Mouse (Mus musculus): ENCODE results near the gene Smoc1.

Gene Smoc1

GRCm38 (mm10) chr12:81074941-81075340 lies 48.3 kb downstream of the Smoc1 start:
- intact Hi-C loops (cut with DNase I): no loop called here

- intact Hi-C loops (cut with DNase I): no loop called here
Observed at GRCm38 (mm10) chr12:81077953-81078646, 51.5 kb downstream of the Smoc1 start.

GRCm38 (mm10) chr12:81080345-81080744 lies 53.7 kb downstream of the Smoc1 start:
- intact Hi-C loops (cut with DNase I): no loop called here

- intact Hi-C loops (cut with DNase I): no loop called here
Observed at GRCm38 (mm10) chr12:81081031-81081430, 54.4 kb downstream of the Smoc1 start.

- intact Hi-C loops (cut with DNase I): no loop called here
Observed at GRCm38 (mm10) chr12:81083146-81083545, 56.5 kb downstream of the Smoc1 start.

GRCm38 (mm10) chr12:81085244-81085643 lies 58.6 kb downstream of the Smoc1 start:
- intact Hi-C loops (cut with DNase I): loop anchor here (5.0 kb wide), 1 partner anchor 33 kb away; no protein-coding TSS in a partner anchor

- intact Hi-C loops (cut with DNase I): loop anchor here (5.0 kb wide), 1 partner anchor 36 kb away; no protein-coding TSS in a partner anchor
Observed at GRCm38 (mm10) chr12:81088131-81088530, 61.5 kb downstream of the Smoc1 start.

- intact Hi-C loops (cut with DNase I): no loop called here
Observed at GRCm38 (mm10) chr12:81091641-81092040, 65.0 kb downstream of the Smoc1 start.

- intact Hi-C loops (cut with DNase I): no loop called here
Observed at GRCm38 (mm10) chr12:81092641-81093040, 66.0 kb downstream of the Smoc1 start.

GRCm38 (mm10) chr12:81093211-81093610 lies 66.6 kb downstream of the Smoc1 start:
- intact Hi-C loops (cut with DNase I): no loop called here

- intact Hi-C loops (cut with DNase I): no loop called here
Observed at GRCm38 (mm10) chr12:81094766-81095405, 68.3 kb downstream of the Smoc1 start.

- intact Hi-C loops (cut with DNase I): no loop called here
Observed at GRCm38 (mm10) chr12:81097267-81097666, 70.7 kb downstream of the Smoc1 start.

- intact Hi-C loops (cut with DNase I): no loop called here
Observed at GRCm38 (mm10) chr12:81097738-81098137, 71.1 kb downstream of the Smoc1 start.

- intact Hi-C loops (cut with DNase I): no loop called here
Observed at GRCm38 (mm10) chr12:81099161-81099560, 72.6 kb downstream of the Smoc1 start.

- intact Hi-C loops (cut with DNase I): no loop called here
Observed at GRCm38 (mm10) chr12:81101691-81102090, 75.1 kb downstream of the Smoc1 start.

- intact Hi-C loops (cut with DNase I): no loop called here
Observed at GRCm38 (mm10) chr12:81104546-81104945, 77.9 kb downstream of the Smoc1 start.

GRCm38 (mm10) chr12:81105721-81106633 lies 79.4 kb downstream of the Smoc1 start:
- intact Hi-C loops (cut with DNase I): no loop called here

GRCm38 (mm10) chr12:81107278-81108100 lies 80.9 kb downstream of the Smoc1 start:
- intact Hi-C loops (cut with DNase I): no loop called here

GRCm38 (mm10) chr12:81108600-81109011 lies 82.0 kb downstream of the Smoc1 start:
- intact Hi-C loops (cut with DNase I): no loop called here

GRCm38 (mm10) chr12:81110006-81110405 lies 83.4 kb downstream of the Smoc1 start:
- intact Hi-C loops (cut with DNase I): no loop called here

GRCm38 (mm10) chr12:81112321-81112720 lies 85.7 kb downstream of the Smoc1 start:
- intact Hi-C loops (cut with DNase I): no loop called here
